Mouse (Mus musculus) embryonic facial prominence, embryonic 12.5 days (tissue): ENCODE data around the gene Brat1. TPM values are rescaled to one million over a fixed set of nuclear protein-coding genes. Genes with fewer than 3 reads are reported as not detected.
A peak's percentile ranks its signal among the peaks of the same experiment; 100 is the strongest.

ENCODE experiments used
- ATAC-seq: fragments of 200-750 bp; cut with Nextera tagmentation; 2 replicates; pipeline ENCODE4 v1.8.0; 2017; ENCODE audit not compliant: insufficient number of reproducible peaks, insufficient read depth, low FRiP score, low TSS enrichment
- H3K27ac ChIP-seq: fragments of 300-500 bp; sonication (generic); 2 replicates; pipeline ENCODE4 v1.5.1; 2016; ENCODE audit warnings: mild to moderate bottlenecking
- H3K27me3 ChIP-seq: fragments of 300-500 bp; sonication (generic); 2 replicates; pipeline ENCODE4 v1.6.1; 2016; ENCODE audit warnings: mild to moderate bottlenecking, moderate library complexity
- H3K36me3 ChIP-seq: fragments of 300-500 bp; sonication (generic); 2 replicates; pipeline ENCODE4 v1.6.1; 2016; ENCODE audit warnings: mild to moderate bottlenecking
- H3K4me1 ChIP-seq: fragments of 300-500 bp; sonication (generic); 2 replicates; pipeline ENCODE4 v1.6.1; 2016
- H3K4me2 ChIP-seq: fragments of 300-500 bp; sonication (generic); replicated peaks from 2 replicates; pipeline ENCODE4 v1.6.1; 2016; ENCODE audit warnings: mild to moderate bottlenecking, moderate library complexity
- H3K4me3 ChIP-seq: fragments of 300-500 bp; sonication (generic); 2 replicates; pipeline ENCODE4 v1.5.1; 2016; ENCODE audit warnings: mild to moderate bottlenecking
- H3K9ac ChIP-seq: fragments of 300-500 bp; sonication (generic); 2 replicates; pipeline ENCODE4 v1.6.1; 2016; ENCODE audit warnings: mild to moderate bottlenecking, moderate library complexity
- H3K9me3 ChIP-seq: fragments of 300-500 bp; sonication (generic); 2 replicates; pipeline ENCODE4 v1.6.1; 2016; ENCODE audit warnings: mild to moderate bottlenecking, moderate library complexity
- WGBS: fragments of 180-500 bp; shearing (Covaris S2); methylation state at CpG from one replicate; pipeline ENCODE4 v1.1.7; 2016; 5-methylcytosine and 5-hydroxymethylcytosine counted together
- polyA plus RNA-seq: library from polyadenylated mRNA; unstranded; fragments of >200 nt; fragmentation: Nextera tagmentation; extraction: Ambion mirVana; gene quantifications from 2 replicates; pipeline ENCODE4 v1.2.1, GENCODE M21; 2016

Gene Brat1
- polyA plus RNA-seq, 1 experiment from 2014 or later = 23.8 TPM

DNA sequence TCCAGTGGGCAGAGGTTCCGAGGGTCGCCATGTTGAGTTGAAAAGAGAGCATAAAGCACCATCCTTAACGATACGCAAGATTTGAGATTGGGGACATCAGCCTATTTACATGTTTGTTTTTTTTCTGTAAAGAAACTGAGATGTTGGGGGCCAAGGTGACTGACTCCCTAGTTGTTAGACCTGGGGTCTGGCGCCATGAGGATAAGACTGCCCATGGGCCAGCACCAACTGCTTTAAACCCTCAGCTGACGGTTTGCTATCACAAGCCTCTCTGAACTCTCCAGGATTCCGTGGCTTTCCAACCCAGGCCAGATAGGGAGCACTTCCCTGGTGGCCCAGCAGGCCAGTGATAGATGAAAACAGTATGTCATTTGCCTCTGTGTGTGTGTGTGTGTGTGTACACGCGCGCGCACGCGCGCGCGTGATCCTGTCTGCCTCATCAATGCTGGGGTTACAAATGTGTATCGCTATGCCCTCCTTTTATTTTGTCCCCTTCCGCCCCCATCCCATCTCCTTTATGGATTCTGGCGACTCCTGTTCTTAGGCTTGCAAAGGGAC is 2.1 kb upstream of the Brat1 start:
- no peak for ATAC-seq
- H3K36me3 ChIP-seq = peaks cover 11% of the 10 kb centered on the region
- peak overlapping the region; percentile 72 for H3K4me2 ChIP-seq
- H3K9me3 ChIP-seq = no peaks in the 10 kb centered on the region
- peaks cover 21% of the 10 kb centered on the region for H3K4me1 ChIP-seq
- peak overlapping the region; percentile 80 for H3K4me3 ChIP-seq
- H3K27me3 ChIP-seq = no peaks in the 10 kb centered on the region
- peak overlapping the region; percentile 81 for H3K27ac ChIP-seq
- peak overlapping the region; percentile 73 for H3K9ac ChIP-seq
- 61% methylated on average over 19 of the region's 19 CpGs for WGBS

DNA sequence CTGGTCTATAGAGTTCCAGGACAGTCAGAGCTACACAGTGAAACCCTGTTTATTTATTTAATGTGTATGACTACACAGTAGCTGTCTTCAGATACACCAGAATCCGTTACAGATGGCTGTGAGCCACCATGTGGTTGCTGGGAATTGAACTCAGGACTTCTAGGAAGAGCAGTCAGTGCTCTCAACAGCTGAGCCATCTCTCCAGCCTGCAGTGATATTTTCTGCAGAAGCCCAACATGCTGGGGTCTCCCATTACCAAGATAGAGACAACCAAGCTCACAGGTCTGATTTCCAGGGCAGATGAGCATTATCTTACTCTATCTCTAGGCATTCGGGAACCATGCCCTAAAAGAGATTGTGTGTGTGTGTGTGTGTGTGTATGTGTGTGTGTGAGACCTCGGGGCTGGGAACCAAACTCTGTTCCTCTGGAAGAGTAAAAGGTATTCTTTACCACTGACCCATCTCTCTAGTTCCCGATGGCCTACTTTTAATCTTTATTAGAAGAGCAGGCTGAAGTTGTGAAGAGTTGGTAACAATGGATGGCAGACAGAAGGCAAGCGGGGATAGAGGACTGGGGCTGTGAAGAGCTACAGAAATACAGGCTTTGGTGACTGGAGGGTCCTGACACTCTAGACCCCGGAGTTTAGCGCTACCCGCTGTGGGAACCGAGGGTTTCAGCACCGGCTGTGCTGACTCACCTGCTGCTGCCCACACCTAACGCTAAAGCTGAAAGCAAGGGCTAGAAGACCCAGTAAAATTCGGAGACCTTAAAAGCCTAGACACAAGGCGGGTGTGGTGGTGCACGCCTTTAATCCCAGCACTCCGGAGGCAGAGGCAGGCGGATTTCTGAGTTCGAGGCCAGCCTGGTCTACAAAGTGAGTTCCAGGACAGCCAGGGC is 1.1 kb upstream of the Brat1 start:
- H3K9me3 ChIP-seq = no peaks in the 10 kb centered on the region
- H3K27ac ChIP-seq = peak overlapping the region; percentile 86
- no peak for ATAC-seq
- WGBS = 38% methylated on average over 17 of the region's 17 CpGs
- H3K27me3 ChIP-seq = no peaks in the 10 kb centered on the region
- peak overlapping the region; percentile 65 for H3K4me3 ChIP-seq
- H3K4me2 ChIP-seq = peak overlapping the region; percentile 33
- peaks cover 12% of the 10 kb centered on the region for H3K36me3 ChIP-seq
- no peak overlapping the region for H3K9ac ChIP-seq
- H3K4me1 ChIP-seq = peaks cover 21% of the 10 kb centered on the region

DNA sequence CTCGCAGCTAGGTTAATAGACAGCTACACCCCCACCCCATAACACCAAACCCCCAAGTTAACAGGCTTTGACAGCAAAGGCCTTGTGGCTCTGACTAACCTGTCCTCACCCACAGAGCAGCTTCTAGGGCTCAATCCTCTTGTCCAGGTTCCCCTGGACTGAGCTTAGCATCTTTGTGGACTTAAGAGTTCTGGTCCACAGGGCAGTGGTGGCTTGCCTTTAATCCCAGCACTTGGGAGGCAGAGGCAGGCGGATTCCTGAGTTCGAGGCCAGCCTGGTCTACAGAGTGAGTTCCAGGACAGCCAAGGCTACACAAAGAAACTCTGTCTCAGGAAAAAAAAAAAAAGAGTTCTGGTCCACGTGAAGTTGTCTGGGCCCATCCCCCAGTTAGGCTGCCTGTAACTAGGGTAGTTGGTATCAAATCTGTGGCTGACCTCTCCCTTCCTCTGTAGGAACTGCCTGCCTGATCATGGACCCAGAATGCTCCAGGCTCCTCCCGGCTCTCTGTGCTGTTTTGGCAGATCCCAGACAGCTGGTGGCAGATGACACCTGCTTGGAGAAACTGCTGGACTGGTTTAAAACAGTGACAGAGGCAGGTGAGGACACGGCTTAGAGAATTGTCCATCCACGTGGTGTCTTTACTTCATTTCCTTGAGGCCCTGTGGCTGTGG is 825 bp downstream of the Brat1 start:
- peak overlapping the region; percentile 85 for H3K4me2 ChIP-seq
- peaks cover 21% of the 10 kb centered on the region for H3K36me3 ChIP-seq
- WGBS = 51% methylated on average over 7 of the region's 7 CpGs
- no peaks in the 10 kb centered on the region for H3K9me3 ChIP-seq
- H3K4me1 ChIP-seq = peaks cover 18% of the 10 kb centered on the region
- H3K9ac ChIP-seq = peak overlapping the region; percentile 73
- no peak for ATAC-seq
- H3K27me3 ChIP-seq = no peaks in the 10 kb centered on the region
- H3K27ac ChIP-seq = no peak overlapping the region; the same call in 1 of the 2 replicates
- peak overlapping the region; percentile 65 for H3K4me3 ChIP-seq

DNA sequence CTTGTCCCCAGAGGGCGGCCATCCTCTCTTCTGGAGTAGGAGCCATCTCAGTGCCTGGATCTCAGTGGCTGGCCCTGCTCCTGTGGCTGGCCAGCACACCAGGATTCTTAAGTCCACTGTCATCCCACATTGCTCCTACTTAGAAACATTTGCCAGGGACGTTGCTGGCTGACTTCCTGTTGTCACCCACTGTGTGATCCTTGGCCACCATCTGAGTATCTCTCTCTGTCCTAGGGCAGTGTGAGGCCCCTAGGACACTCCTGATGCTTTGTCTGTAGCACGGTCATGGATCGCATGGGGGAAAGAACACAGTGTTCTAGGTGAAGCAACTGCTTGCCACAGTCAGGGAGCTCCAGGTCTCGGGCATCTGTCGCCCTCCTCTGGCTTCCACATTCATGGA is 5.5 kb downstream of the Brat1 start:
- no peaks in the 10 kb centered on the region for H3K27me3 ChIP-seq
- H3K27ac ChIP-seq = no peak overlapping the region
- ATAC-seq = no peak
- H3K9me3 ChIP-seq = no peaks in the 10 kb centered on the region
- peaks cover 64% of the 10 kb centered on the region for H3K36me3 ChIP-seq
- no peak overlapping the region for H3K4me3 ChIP-seq
- H3K4me1 ChIP-seq = peaks cover 5% of the 10 kb centered on the region
- H3K4me2 ChIP-seq = no peak overlapping the region
- 91% methylated on average over 6 of the region's 6 CpGs for WGBS
- H3K9ac ChIP-seq = no peak overlapping the region

DNA sequence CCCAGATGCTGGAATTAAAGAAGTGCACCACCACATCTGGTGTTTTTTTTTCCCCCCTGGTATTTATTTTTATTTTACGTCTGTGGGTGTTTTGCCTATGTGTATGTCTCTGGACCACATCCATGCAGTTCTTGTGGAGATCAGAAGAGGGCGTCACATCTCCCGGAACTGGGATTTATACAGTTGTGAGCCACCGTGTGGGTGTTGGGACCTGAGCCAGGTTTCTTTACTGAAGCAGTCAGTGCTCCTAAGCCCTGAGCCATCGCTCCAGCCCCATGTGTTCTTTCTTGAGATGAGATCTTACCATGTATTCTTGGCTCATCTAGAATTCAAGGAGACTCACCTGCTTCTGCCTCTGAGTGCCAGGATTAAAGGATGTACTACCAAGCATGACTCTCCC is 6.2 kb downstream of the Brat1 start:
- H3K4me3 ChIP-seq = no peak overlapping the region
- peaks cover 2% of the 10 kb centered on the region for H3K4me1 ChIP-seq
- no peak for ATAC-seq
- no peak overlapping the region for H3K9ac ChIP-seq
- H3K4me2 ChIP-seq = no peak overlapping the region
- WGBS = 82% methylated on average over 5 of the region's 5 CpGs
- H3K27ac ChIP-seq = no peak overlapping the region
- no peaks in the 10 kb centered on the region for H3K9me3 ChIP-seq
- no peaks in the 10 kb centered on the region for H3K27me3 ChIP-seq
- H3K36me3 ChIP-seq = peaks cover 71% of the 10 kb centered on the region

DNA sequence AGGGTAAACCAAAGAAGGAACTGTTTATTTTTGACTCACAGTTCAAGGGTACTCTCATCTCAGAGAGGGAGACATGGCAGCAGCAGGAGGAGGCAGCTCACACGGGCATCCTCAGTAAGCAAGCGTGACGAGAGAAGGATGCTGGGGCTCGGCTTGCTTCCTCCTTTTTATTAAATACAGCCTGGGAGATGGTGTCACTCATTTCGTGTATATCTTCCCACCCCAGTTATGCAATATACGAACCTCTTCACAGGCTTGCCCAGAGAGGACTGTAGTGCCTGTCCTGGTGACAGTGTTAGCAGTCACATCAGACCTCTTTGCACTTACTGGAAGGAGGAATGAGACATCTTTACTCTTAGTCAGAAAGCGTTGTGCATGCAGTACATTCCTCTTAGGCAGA is 16.0 kb downstream of the Brat1 start:
- no peaks in the 10 kb centered on the region for H3K27me3 ChIP-seq
- H3K36me3 ChIP-seq = peaks cover 38% of the 10 kb centered on the region
- ATAC-seq = no peak
- H3K9ac ChIP-seq = no peak overlapping the region
- no peaks in the 10 kb centered on the region for H3K4me1 ChIP-seq
- H3K4me3 ChIP-seq = no peak overlapping the region
- no peak overlapping the region for H3K4me2 ChIP-seq
- no peaks in the 10 kb centered on the region for H3K9me3 ChIP-seq
- no peak overlapping the region for H3K27ac ChIP-seq
- WGBS = 78% methylated on average over 7 of the region's 7 CpGs

DNA sequence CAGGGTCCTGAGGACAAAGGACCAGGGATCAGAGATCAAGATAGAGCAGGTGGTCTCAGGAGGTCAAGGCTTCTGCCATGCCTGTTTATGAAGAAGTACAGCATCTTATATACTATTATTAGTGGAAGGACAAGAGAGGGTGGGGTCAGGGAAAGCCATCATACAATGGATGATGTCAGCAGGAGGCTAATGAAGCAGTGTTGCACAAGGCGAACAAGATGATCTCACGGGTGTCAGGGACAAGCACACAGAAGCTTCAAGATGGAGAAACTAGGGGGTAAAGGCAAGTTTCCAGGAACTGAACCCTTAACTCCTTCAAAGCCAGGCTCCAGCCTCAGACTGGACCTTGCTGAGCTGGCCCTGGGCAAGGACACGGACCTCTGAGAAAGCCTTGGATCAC is 17.3 kb downstream of the Brat1 start:
- Histone ChIP-seq H3K27ac (no peak overlapping the region), H3K4me2 (no peak overlapping the region), H3K9ac (no peak overlapping the region), H3K27me3 (no peaks in the 10 kb centered on the region), H3K36me3 (peaks cover 24% of the 10 kb centered on the region), H3K4me3 (no peak overlapping the region), H3K9me3 (no peaks in the 10 kb centered on the region), H3K4me1 (no peaks in the 10 kb centered on the region; the same call in 1 of the 2 replicates)
- WGBS = 77% methylated on average over 3 of the region's 3 CpGs
- ATAC-seq = no peak

DNA sequence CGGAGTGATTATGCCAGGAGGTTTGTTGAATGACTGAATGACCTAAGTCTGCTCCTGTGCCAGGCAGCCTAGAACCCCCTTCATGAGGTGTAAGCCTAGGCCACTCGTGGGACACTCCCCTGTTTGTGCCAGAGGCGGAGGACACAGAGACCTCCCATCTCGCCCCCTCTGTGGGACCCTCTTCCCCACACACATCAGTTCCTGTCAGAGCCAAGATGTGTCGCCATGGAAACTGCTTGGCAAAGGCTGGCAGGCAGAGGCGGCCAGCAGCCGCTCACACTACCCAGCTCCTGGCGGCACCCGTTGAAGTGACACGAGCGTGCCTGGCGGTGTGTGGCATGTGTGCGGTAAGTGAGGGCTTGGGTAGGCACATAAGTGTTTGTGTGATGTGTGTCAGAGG is 19.0 kb downstream of the Brat1 start, which contains the start of gene Amz1:
Gene Amz1, plus strand, starts transcription at position 306 of the 400 bp plus-strand sequence.
- WGBS = 83% methylated on average over 13 of the region's 13 CpGs
- Histone ChIP-seq H3K9ac (no peak within 1 kb of the TSS), H3K4me1 (no peaks in the 10 kb centered on the region; the same call in 1 of the 2 replicates), H3K27ac (no peak within 1 kb of the TSS), H3K9me3 (no peaks in the 10 kb centered on the region), H3K36me3 (peaks cover 7% of the 10 kb centered on the region), H3K4me2 (no peak within 1 kb of the TSS), H3K4me3 (no peak within 1 kb of the TSS), H3K27me3 (no peaks in the 10 kb centered on the region)
- ATAC-seq = no peak

DNA sequence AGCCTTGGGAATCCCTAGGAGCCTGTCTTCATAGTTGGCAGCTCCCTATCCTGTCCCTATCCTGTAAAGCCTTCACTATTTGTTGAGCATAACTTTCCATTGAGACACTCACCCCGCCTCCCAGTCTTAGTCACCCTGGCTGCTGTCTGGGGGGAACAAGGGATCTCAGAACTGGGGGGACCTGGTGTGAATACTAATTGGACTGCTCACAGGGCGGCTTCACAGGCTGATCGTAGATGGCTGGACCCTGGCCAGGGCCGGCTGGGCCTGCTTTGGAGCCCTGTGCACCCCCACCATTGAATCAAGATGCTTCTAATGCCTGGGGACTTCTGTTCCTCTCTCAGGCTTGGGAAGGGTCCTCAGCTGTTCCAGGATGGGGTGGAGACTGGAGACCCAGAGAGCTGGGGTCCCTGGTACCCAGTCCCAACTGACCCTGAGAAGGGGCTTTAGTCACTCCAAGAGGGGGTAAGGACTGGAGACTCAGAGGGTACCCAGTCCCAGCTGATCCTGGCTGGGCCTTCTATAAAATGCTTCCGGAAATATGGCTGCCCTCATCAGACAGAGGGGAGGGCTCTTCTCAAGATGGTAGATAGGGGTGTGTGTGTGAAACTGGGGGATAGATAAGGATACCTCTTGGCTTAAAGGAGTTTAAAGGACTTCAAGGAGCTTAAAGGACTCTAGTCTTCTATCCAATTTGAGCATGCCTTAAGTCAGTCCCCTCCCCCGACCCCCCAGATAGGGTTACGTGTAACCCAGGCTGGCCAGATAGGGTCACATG is 21.4 kb downstream of the Brat1 start:
- no peaks in the 10 kb centered on the region for H3K9me3 ChIP-seq
- H3K36me3 ChIP-seq = no peaks in the 10 kb centered on the region
- H3K9ac ChIP-seq = no peak overlapping the region
- H3K4me1 ChIP-seq = no peaks in the 10 kb centered on the region; the same call in 1 of the 2 replicates
- H3K27me3 ChIP-seq = no peaks in the 10 kb centered on the region
- H3K4me3 ChIP-seq = no peak overlapping the region
- H3K27ac ChIP-seq = no peak overlapping the region
- 81% methylated on average over 7 of the region's 7 CpGs for WGBS
- ATAC-seq = no peak
- H3K4me2 ChIP-seq = no peak overlapping the region

DNA sequence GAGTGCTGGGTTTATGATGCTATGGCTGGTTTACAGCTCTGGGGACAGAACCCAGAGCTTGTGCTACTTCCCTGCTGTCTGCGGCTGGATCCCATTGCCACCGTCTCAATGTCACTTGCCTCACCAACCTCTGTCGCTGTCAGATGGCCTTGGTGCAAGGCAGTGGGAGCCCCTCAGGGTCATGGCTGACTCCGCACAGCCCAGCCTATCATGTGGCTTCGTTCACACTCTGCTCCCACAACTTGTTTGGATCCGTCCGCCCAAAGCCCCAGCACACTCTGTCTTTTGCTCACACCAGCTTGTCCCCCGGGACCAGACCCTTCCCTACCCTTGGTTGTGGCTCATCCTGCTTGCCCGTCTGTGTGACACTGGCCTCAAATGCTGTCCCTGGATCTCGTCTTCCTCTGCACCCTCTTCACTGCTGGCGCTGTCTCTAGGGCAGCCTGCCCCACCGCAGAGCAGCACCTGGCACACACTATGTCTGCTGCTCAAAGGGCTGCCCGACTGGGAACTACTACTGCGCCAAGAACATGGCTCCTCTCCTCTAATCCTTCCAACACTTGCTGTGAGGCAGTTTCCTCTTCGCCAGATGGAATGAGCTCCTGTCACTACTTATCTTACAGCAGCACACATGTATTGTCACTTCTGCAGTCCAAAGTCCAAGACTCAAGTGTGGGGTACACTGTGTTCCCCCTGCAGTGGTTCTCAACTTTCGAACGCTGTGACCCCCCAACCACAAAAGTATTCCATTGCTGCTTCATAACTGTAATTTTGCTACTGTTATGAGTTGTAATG is 22.3 kb downstream of the Brat1 start:
- Histone ChIP-seq H3K4me1 (no peaks in the 10 kb centered on the region; the same call in 1 of the 2 replicates), H3K36me3 (no peaks in the 10 kb centered on the region), H3K9ac (no peak overlapping the region), H3K27me3 (no peaks in the 10 kb centered on the region), H3K4me2 (no peak overlapping the region), H3K27ac (no peak overlapping the region), H3K4me3 (no peak overlapping the region), H3K9me3 (no peaks in the 10 kb centered on the region)
- 80% methylated on average over 17 of the region's 17 CpGs for WGBS
- ATAC-seq = no peak
